Comparison of ENCODE assay signal across 11 mouse cellular contexts in genomic region chr11:97793165-97793564, GRCm38 (mm10). TPM values are rescaled to one million over a fixed set of nuclear protein-coding genes. Genes with fewer than 3 reads are reported as not detected.
DNase-seq lines count a peak whose midpoint lies in the region; ATAC-seq and TF ChIP-seq lines count a peak whose summit lies in the region.
"Had no signal": no experiment of that assay in that cellular context is flagged by ENCODE, and none has a peak within 500 bp of the region (broad histone marks: within the 10 kb centered on the region; RNA-seq: fewer than 3 reads in every experiment).

No protein-coding gene starts in this region.

- H3K27ac ChIP-seq in hindbrain, postnatal 0 days, result no peak overlapping the region
- no peak overlapping the region for H3K27ac ChIP-seq in hindbrain, embryonic 16.5 days (ENCODE audit: low read depth, low read length)
- H3K27ac ChIP-seq: embryonic facial prominence, embryonic 13.5 days; neural tube, embryonic 13.5 days had no signal

- no peaks in the 10 kb centered on the region for H3K4me1 ChIP-seq in hindbrain, postnatal 0 days (ENCODE audit: insufficient read depth, low read length)
- no peaks in the 10 kb centered on the region for H3K4me1 ChIP-seq in hindbrain, embryonic 16.5 days (ENCODE audit: control insufficient read depth, insufficient read depth, low read depth, low read length)
- H3K4me1 ChIP-seq: neural tube, embryonic 13.5 days had no signal

- no peak overlapping the region for H3K4me2 ChIP-seq in hindbrain, postnatal 0 days (ENCODE audit: low read depth, low read length)
- H3K4me2 ChIP-seq in hindbrain, embryonic 16.5 days (ENCODE audit: low read length), result no peak overlapping the region
- H3K4me2 ChIP-seq: embryonic facial prominence, embryonic 13.5 days; neural tube, embryonic 13.5 days had no signal

- H3K4me3 ChIP-seq in hindbrain, postnatal 0 days (ENCODE audit: low read length), result no peak overlapping the region
- no peak overlapping the region for H3K4me3 ChIP-seq in hindbrain, embryonic 16.5 days (ENCODE audit: low read length)
- H3K4me3 ChIP-seq: embryonic facial prominence, embryonic 13.5 days; neural tube, embryonic 13.5 days had no signal

- no peaks in the 10 kb centered on the region for H3K36me3 ChIP-seq in hindbrain, postnatal 0 days (ENCODE audit: insufficient read depth, low read length)
- no peaks in the 10 kb centered on the region for H3K36me3 ChIP-seq in hindbrain, embryonic 16.5 days (ENCODE audit: control insufficient read depth, insufficient read depth, low read length)
- H3K36me3 ChIP-seq: embryonic facial prominence, embryonic 13.5 days; neural tube, embryonic 13.5 days had no signal

- no peaks in the 10 kb centered on the region for H3K27me3 ChIP-seq in hindbrain, postnatal 0 days (ENCODE audit: insufficient read depth, low read length)
- no peaks in the 10 kb centered on the region for H3K27me3 ChIP-seq in hindbrain, embryonic 16.5 days (replicated peaks; ENCODE audit: control insufficient read depth, insufficient read depth, low read length)
- H3K27me3 ChIP-seq: embryonic facial prominence, embryonic 13.5 days; neural tube, embryonic 13.5 days had no signal

- H3K9me3 ChIP-seq in hindbrain, postnatal 0 days (ENCODE audit: low read length), result no peaks in the 10 kb centered on the region
- no peaks in the 10 kb centered on the region for H3K9me3 ChIP-seq in hindbrain, embryonic 16.5 days (ENCODE audit: control insufficient read depth, low read length)
- H3K9me3 ChIP-seq: embryonic facial prominence, embryonic 13.5 days; neural tube, embryonic 13.5 days had no signal

- WGBS in hindbrain, postnatal 0 days, result 12% methylated on average over 2 of the region's 2 CpGs
- WGBS in hindbrain, embryonic 16.5 days, result 6% methylated on average over 2 of the region's 2 CpGs

- DNase-seq in hindbrain, postnatal 0 days (ENCODE audit: low spot score), result peak; percentile 78
- peak; percentile 79 for DNase-seq in thymus, postnatal 0 days (ENCODE audit: low spot score)
- DNase-seq in thymus, adult 18-20 months, result no peak
- DNase-seq in c-Kit-positive CD71-positive TER-119-negative erythroid progenitor cells, embryonic 14.5 days (ENCODE audit: low read depth), result peak; percentile 80
- DNase-seq in right cerebral cortex, postnatal 14 days, result no peak
- no peak for DNase-seq in ovary, postnatal 10 days (ENCODE audit: low spot score)

- ATAC-seq in hindbrain, postnatal 0 days, result no peak
- no peak for ATAC-seq in hindbrain, embryonic 16.5 days
- ATAC-seq in monocyte, adult 5-6 weeks (replicated peaks; ENCODE audit: insufficient number of reproducible peaks, low FRiP score, low TSS enrichment, poor library complexity, severe bottlenecking), result peak; percentile 66; the same call in 1 of the 2 replicates

- no peak overlapping the region for H3K9ac ChIP-seq in hindbrain, postnatal 0 days (replicated peaks; ENCODE audit: low read length)
- H3K9ac ChIP-seq in hindbrain, embryonic 16.5 days (ENCODE audit: low read depth, low read length), result no peak overlapping the region
- H3K9ac ChIP-seq: embryonic facial prominence, embryonic 13.5 days had no signal

- peak; percentile 70 for TF ChIP-seq CTCF in hindbrain, postnatal 0 days (IDR thresholded peaks at IDR 0.05; ENCODE audit: low read depth)

RNA-seq across cellular contexts. Expression of gene Lasp1, which starts 5.6 kb away (rescaled TPM):
- total RNA-seq in hindbrain, postnatal 0 days (2014; rRNA removed), result 177 and 187 TPM in 2 replicates
- 121 and 137 TPM in 2 replicates for polyA plus RNA-seq in hindbrain, postnatal 0 days (2015; fragmentation: Nextera tagmentation; extraction: Ambion mirVana)
- 176 and 191 TPM in 2 replicates for polyA plus RNA-seq in hindbrain, embryonic 16.5 days (2015; fragmentation: Nextera tagmentation; extraction: Ambion mirVana)
- polyA plus RNA-seq in thymus, postnatal 0 days (2015; fragmentation: Nextera tagmentation; extraction: Ambion mirVana), result 98.7 and 108 TPM in 2 replicates
- 199 to 392 TPM (median 246 TPM) in 3 replicates for total RNA-seq in monocyte, adult 5-6 weeks (2017)

RNA-seq across cellular contexts. Expression of gene Rpl23, which starts 10.9 kb away (rescaled TPM):
- total RNA-seq in hindbrain, postnatal 0 days (2014; rRNA removed), result 124 and 141 TPM in 2 replicates
- polyA plus RNA-seq in hindbrain, postnatal 0 days (2015; fragmentation: Nextera tagmentation; extraction: Ambion mirVana), result 351 and 362 TPM in 2 replicates
- polyA plus RNA-seq in hindbrain, embryonic 16.5 days (2015; fragmentation: Nextera tagmentation; extraction: Ambion mirVana), result 252 and 268 TPM in 2 replicates
- 766 and 768 TPM in 2 replicates for polyA plus RNA-seq in thymus, postnatal 0 days (2015; fragmentation: Nextera tagmentation; extraction: Ambion mirVana)
- 1,225 to 1,795 TPM (median 1,736 TPM) in 3 replicates for total RNA-seq in monocyte, adult 5-6 weeks (2017)

RNA-seq across cellular contexts. Expression of gene 1700001P01Rik, which starts 17.4 kb away (rescaled TPM):
- not detected in 2 replicates for total RNA-seq in hindbrain, postnatal 0 days (2014; rRNA removed)
- polyA plus RNA-seq in hindbrain, postnatal 0 days (2015; fragmentation: Nextera tagmentation; extraction: Ambion mirVana), result not detected in 2 replicates
- 0.44 and 0.91 TPM in 2 replicates for polyA plus RNA-seq in hindbrain, embryonic 16.5 days (2015; fragmentation: Nextera tagmentation; extraction: Ambion mirVana)
- 0.44 TPM in 1 of 2 replicates, not detected in the other for polyA plus RNA-seq in thymus, postnatal 0 days (2015; fragmentation: Nextera tagmentation; extraction: Ambion mirVana)
- total RNA-seq in monocyte, adult 5-6 weeks (2017), result not detected in 3 replicates
- polyA plus RNA-seq: large intestine, adult 2 months had no signal

RNA-seq across cellular contexts. Expression of gene Cwc25, which starts 26.8 kb away (rescaled TPM):
- 13.3 and 14.2 TPM in 2 replicates for total RNA-seq in hindbrain, postnatal 0 days (2014; rRNA removed)
- polyA plus RNA-seq in hindbrain, postnatal 0 days (2015; fragmentation: Nextera tagmentation; extraction: Ambion mirVana), result 11.9 and 12.9 TPM in 2 replicates
- 14.1 and 16.2 TPM in 2 replicates for polyA plus RNA-seq in hindbrain, embryonic 16.5 days (2015; fragmentation: Nextera tagmentation; extraction: Ambion mirVana)
- polyA plus RNA-seq in thymus, postnatal 0 days (2015; fragmentation: Nextera tagmentation; extraction: Ambion mirVana), result 17.7 and 18.5 TPM in 2 replicates
- 42.0 to 49.3 TPM (median 43.5 TPM) in 3 replicates for total RNA-seq in monocyte, adult 5-6 weeks (2017)

RNA-seq across cellular contexts. Expression of gene B230217C12Rik, which starts 47.4 kb away (rescaled TPM):
- 29.4 and 30.0 TPM in 2 replicates for total RNA-seq in hindbrain, postnatal 0 days (2014; rRNA removed)
- 31.6 and 32.3 TPM in 2 replicates for polyA plus RNA-seq in hindbrain, postnatal 0 days (2015; fragmentation: Nextera tagmentation; extraction: Ambion mirVana)
- 38.2 and 40.7 TPM in 2 replicates for polyA plus RNA-seq in hindbrain, embryonic 16.5 days (2015; fragmentation: Nextera tagmentation; extraction: Ambion mirVana)
- 4.5 and 5.0 TPM in 2 replicates for polyA plus RNA-seq in thymus, postnatal 0 days (2015; fragmentation: Nextera tagmentation; extraction: Ambion mirVana)
- 0.96 to 3.0 TPM in 2 of 3 replicates, not detected in the other for total RNA-seq in monocyte, adult 5-6 weeks (2017)

Comparison
In these comparisons a context has a peak if more than half of its experiments do, and no peak if none do; other contexts are left out.
1. DNase-seq: peak in hindbrain, postnatal 0 days (single experiment), thymus, postnatal 0 days (single experiment) and c-Kit-positive CD71-positive TER-119-negative erythroid progenitor cells, embryonic 14.5 days (single experiment); none in thymus, adult 18-20 months (0 of 2), right cerebral cortex, postnatal 14 days (single experiment) and ovary, postnatal 10 days (single experiment).